Mouse (Mus musculus): ENCODE results near the gene Gpr83.

Gene Gpr83

DNA sequence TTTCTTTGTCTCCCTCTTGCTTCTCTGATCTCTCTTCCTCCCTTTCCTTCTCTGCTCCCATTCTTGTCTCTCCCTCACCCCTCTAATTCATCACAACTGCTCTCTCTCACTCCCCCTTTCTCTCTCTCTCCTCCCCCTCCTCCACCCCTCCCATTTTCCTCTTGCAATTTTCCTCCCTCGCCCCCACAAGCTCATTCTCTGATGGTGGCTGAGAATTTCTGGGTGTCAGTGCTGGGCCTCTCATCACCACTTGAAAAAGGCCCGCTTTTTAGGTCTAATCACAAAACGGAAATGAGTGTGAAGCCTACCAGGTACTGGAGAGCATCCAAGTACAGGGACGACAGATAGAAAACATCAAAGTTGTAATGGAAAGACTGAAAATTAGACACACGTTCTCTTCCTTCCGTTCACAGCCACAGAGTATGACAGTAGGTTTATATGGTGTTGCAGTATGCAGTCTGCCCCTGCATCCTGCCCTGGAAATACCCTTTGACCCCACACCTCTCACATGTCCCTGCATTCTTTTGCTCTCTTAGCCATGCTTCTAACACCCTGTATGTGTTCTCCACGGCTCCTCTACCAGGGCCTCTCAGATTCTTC lies 47.9 kb downstream of the Gpr83 start:
- no peak for DNase-seq

GRCm38 (mm10) chr9:14909981-14910380 lies 50.0 kb downstream of the Gpr83 start:
- DNase-seq = no peak

GRCm38 (mm10) chr9:14912037-14912436 lies 52.0 kb downstream of the Gpr83 start:
- no peak for DNase-seq

DNA sequence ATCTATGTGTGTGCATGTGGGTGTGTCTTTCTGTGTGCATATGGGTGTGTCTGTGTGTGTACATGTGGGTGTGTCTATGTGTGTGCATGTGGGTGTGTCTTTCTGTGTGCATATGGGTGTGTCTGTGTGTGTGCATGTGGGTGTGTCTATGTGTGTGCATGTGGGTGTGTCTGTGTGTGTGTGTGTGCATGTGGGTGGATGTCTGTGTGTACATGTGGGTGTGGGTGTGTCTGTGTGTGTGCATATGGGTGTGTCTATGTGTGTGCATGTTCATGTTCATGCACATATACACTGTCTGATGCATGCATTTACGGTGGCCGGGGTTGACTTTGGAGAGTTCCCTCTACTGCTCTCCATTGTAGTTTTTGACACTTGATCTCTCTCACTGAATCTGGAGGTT lies 57.7 kb downstream of the Gpr83 start:
- no peak for DNase-seq

DNA sequence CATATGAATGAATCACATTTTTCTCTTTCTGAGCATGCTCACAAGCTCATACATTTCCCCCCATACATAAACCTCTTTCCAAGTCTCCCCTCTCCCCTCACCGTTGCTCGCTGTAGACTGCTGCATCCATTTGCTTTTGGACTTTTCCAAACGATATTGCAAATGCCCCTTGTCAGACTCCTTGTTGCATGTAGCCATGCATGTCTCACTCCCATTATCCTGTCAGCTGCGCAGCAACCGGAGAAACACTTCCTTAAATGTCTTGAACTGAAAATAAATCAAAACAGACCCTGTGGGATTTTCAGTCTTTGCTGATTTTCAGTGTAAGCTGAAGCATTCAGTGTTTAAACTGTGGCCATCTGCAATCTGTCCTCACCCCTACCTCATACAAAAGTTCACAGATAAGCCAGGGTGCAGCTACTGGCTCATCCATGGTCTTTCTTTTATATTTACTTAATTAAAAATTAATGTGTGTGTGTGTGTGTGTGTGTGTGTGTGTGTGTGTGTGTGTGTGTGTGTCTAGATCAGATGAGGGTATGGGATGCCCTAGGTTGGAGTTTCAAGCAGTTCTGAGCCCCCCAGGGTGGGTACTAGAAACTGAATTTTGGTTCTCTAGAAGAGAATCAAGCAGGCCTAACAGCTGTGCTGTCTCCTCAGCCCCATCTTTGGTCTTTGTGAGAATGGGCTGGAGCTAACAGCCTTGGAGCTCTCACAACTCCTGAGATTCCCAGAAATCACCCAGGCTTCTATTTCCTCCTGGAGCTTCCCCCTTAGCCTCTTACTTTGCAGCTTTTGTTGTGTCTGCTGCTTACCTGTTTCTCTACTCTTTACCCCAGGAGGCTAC lies 59.0 kb downstream of the Gpr83 start:
- DNase-seq = no peak

Data from cerebellum, postnatal 10 days (tissue).